Mouse (Mus musculus) heart, postnatal 0 days (tissue): ENCODE measurements around the gene Ifnar1. TPM values are rescaled to one million over a fixed set of nuclear protein-coding genes. Genes with fewer than 3 reads are reported as not detected.
A peak's percentile ranks its signal among the peaks of the same experiment; 100 is the strongest.

Experiments used
- ATAC-seq: fragments of 200-750 bp; cut with Nextera tagmentation; 2 replicates; pipeline ENCODE4 v1.8.0; 2017; ENCODE audit warnings: low read depth, moderate number of reproducible peaks, moderate library complexity; ENCODE audit not compliant: insufficient read depth
- DNase-seq: peaks from one replicate; pipeline ENCODE4 v3.0.0-alpha.2; 2016; ENCODE audit warnings: low spot score
- H3K27ac ChIP-seq: fragments of 300-500 bp; sonication (generic); 2 replicates; pipeline ENCODE4 v1.5.1; 2014; ENCODE audit warnings: low read depth, mild to moderate bottlenecking
- H3K27me3 ChIP-seq: fragments of 300-500 bp; sonication (generic); 2 replicates; pipeline ENCODE4 v1.6.1; 2014; ENCODE audit warnings: low read length, mixed read lengths; ENCODE audit not compliant: control insufficient read depth, insufficient read depth
- H3K36me3 ChIP-seq: fragments of 300-500 bp; sonication (generic); replicated peaks from 2 replicates; pipeline ENCODE4 v1.6.1; 2014; ENCODE audit warnings: low read length, mixed read lengths; ENCODE audit not compliant: control insufficient read depth, insufficient read depth
- H3K4me1 ChIP-seq: fragments of 300-500 bp; sonication (generic); 2 replicates; pipeline ENCODE4 v1.6.1; 2014; ENCODE audit warnings: antibody characterized with exemption; ENCODE audit not compliant: control insufficient read depth, insufficient read depth
- H3K4me2 ChIP-seq: fragments of 300-500 bp; sonication (generic); 2 replicates; pipeline ENCODE4 v1.6.1; 2014; ENCODE audit warnings: low read depth, mild to moderate bottlenecking, low read length, moderate library complexity
- H3K4me3 ChIP-seq: fragments of 300-500 bp; sonication (generic); 2 replicates; pipeline ENCODE4 v1.5.1; 2014; ENCODE audit warnings: low read depth, low read length
- H3K9ac ChIP-seq: fragments of 300-500 bp; sonication (generic); replicated peaks from 2 replicates; pipeline ENCODE4 v1.6.1; 2014; ENCODE audit warnings: low read depth, low read length, mixed read lengths
- H3K9me3 ChIP-seq: fragments of 300-500 bp; sonication (generic); replicated peaks from 2 replicates; pipeline ENCODE4 v1.6.1; 2016; ENCODE audit warnings: low read length; ENCODE audit not compliant: control insufficient read depth
- CTCF ChIP-seq: IDR thresholded peaks from 2 replicates; pipeline ENCODE4 v1.5.1; 2016; ENCODE audit warnings: antibody characterized with exemption, control low read depth, low read depth
- EP300 ChIP-seq: IDR thresholded peaks from 2 replicates; pipeline ENCODE4 v1.6.1; 2016; ENCODE audit warnings: antibody characterized with exemption, low read depth
- WGBS: fragments of 180-500 bp; shearing (Covaris S2); extraction: QIAGEN DNeasy Blood & Tissue Kit; methylation state at CpG from one replicate; pipeline ENCODE4 v1.1.7; 2014; 5-methylcytosine and 5-hydroxymethylcytosine counted together
- polyA plus RNA-seq: library from polyadenylated mRNA; unstranded; fragments of >200 nt; fragmentation: Nextera tagmentation; extraction: Ambion mirVana; gene quantifications from 2 replicates; pipeline ENCODE4 v1.2.1, GENCODE M21; 2015
- total RNA-seq: library from RNA; depleted of rRNA; stranded (reverse); fragments of >200 nt; gene quantifications from 2 replicates; pipeline ENCODE4 v1.2.3, GENCODE M21; 2014; ENCODE audit warnings: low replicate concordance

The Ifnar1 gene
- total and polyA plus RNA-seq, 2 experiments from 2014 or later = 24.0 to 32.6 TPM

GRCm38 (mm10) chr16:91538051-91538450 lies 53.0 kb downstream of the Ifnar1 start:
- H3K9me3 ChIP-seq = no peaks in the 10 kb centered on the region
- TF ChIP-seq CTCF (no peak), EP300 (no peak)
- WGBS = 22% methylated on average over 6 of the region's 6 CpGs
- no peaks in the 10 kb centered on the region for H3K36me3 ChIP-seq
- H3K4me3 ChIP-seq = no peak overlapping the region
- peak overlapping the region; percentile 86 for H3K27ac ChIP-seq
- DNase-seq (peak; percentile 74), ATAC-seq (0 out of 2 replicates have a peak, but pooled peaks have one; percentile 12)
- no peak overlapping the region; the same call in 1 of the 2 replicates for H3K4me2 ChIP-seq
- H3K27me3 ChIP-seq = no peaks in the 10 kb centered on the region
- H3K4me1 ChIP-seq = peaks cover 49% of the 10 kb centered on the region
- 0 out of 2 replicates have a peak overlapping the region, but pooled peaks have one; percentile 12 for H3K9ac ChIP-seq

GRCm38 (mm10) chr16:91538513-91538912 lies 53.5 kb downstream of the Ifnar1 start:
- no peaks in the 10 kb centered on the region for H3K9me3 ChIP-seq
- H3K4me2 ChIP-seq = no peak overlapping the region; the same call in 1 of the 2 replicates
- H3K27ac ChIP-seq = peak overlapping the region; percentile 86
- ATAC-seq (no peak), DNase-seq (no peak)
- no peaks in the 10 kb centered on the region for H3K27me3 ChIP-seq
- WGBS = 58% methylated on average over 9 of the region's 9 CpGs
- H3K36me3 ChIP-seq = no peaks in the 10 kb centered on the region
- TF ChIP-seq CTCF (no peak), EP300 (no peak)
- H3K9ac ChIP-seq = 0 out of 2 replicates have a peak overlapping the region, but pooled peaks have one; percentile 12
- peaks cover 44% of the 10 kb centered on the region for H3K4me1 ChIP-seq
- no peak overlapping the region for H3K4me3 ChIP-seq

- WGBS = 29% methylated on average over 10 of the region's 10 CpGs
- no peaks in the 10 kb centered on the region for H3K9me3 ChIP-seq
- TF ChIP-seq CTCF (no peak), EP300 (no peak)
- H3K27me3 ChIP-seq = no peaks in the 10 kb centered on the region
- peaks cover 41% of the 10 kb centered on the region for H3K4me1 ChIP-seq
- ATAC-seq = no peak
- H3K27ac ChIP-seq = peak overlapping the region; percentile 61
- DNase-seq = no peak
- no peaks in the 10 kb centered on the region for H3K36me3 ChIP-seq
- peak overlapping the region; percentile 31; the same call in 1 of the 2 replicates for H3K4me2 ChIP-seq
- no peak overlapping the region for H3K4me3 ChIP-seq
- no peak overlapping the region for H3K9ac ChIP-seq
These were observed 56.6 kb downstream of the Ifnar1 start for GRCm38 (mm10) chr16:91541573-91542081.

GRCm38 (mm10) chr16:91543619-91544018 lies 58.6 kb downstream of the Ifnar1 start:
- no peak for DNase-seq
- Histone ChIP-seq H3K27ac (no peak overlapping the region), H3K9me3 (no peaks in the 10 kb centered on the region), H3K9ac (no peak overlapping the region), H3K4me1 (peaks cover 27% of the 10 kb centered on the region), H3K4me3 (no peak overlapping the region), H3K27me3 (no peaks in the 10 kb centered on the region), H3K4me2 (no peak overlapping the region), H3K36me3 (no peaks in the 10 kb centered on the region)
- no peak for ATAC-seq
- 89% methylated on average over 1 of the region's 1 CpGs for WGBS
- no peak for TF ChIP-seq CTCF
- TF ChIP-seq EP300 = no peak

GRCm38 (mm10) chr16:91545597-91546281 lies 60.7 kb downstream of the Ifnar1 start:
- DNase-seq (no peak), ATAC-seq (no peak)
- Histone ChIP-seq H3K4me2 (peak overlapping the region; percentile 92; the same call in 1 of the 2 replicates), H3K36me3 (no peaks in the 10 kb centered on the region), H3K4me1 (peaks cover 37% of the 10 kb centered on the region), H3K9me3 (no peaks in the 10 kb centered on the region), H3K9ac (0 out of 2 replicates have a peak overlapping the region, but pooled peaks have one; percentile 20), H3K27me3 (no peaks in the 10 kb centered on the region), H3K27ac (peak overlapping the region; percentile 93), H3K4me3 (peak overlapping the region; percentile 84; the same call in 1 of the 2 replicates)
- TF ChIP-seq CTCF (no peak), EP300 (no peak)
- WGBS = 25% methylated on average over 10 of the region's 10 CpGs
